7 mouse cellular contexts compared by ENCODE assay signal in the genomic region with DNA sequence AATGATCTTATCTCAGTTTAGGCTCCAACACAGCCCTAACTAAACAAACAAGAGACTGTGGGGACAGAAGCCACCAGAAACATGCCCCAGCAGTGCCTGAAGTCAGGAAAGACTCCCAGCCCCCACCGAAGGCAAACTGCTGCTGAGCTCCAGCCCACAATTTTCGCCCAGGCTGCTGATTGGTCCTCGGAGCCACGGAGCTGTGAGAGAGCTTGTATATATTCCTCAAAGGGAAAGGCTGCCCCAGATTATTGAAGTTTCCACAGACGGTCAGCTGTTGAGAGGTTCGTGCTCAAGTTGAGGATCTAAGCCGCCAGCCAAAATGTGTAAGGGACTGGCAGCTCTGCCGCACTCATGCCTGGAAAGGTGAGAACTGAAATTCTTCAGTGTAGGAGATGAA. TPM values are rescaled to one million over a fixed set of nuclear protein-coding genes. Genes with fewer than 3 reads are reported as not detected.
DNase-seq lines count a peak whose midpoint lies in the region; ATAC-seq lines count a peak whose summit lies in the region.

Gene Rgs5, plus strand, starts transcription at position 246 of the 400 bp plus-strand sequence.

- H3K36me3 ChIP-seq in stomach, embryonic 16.5 days (ENCODE audit: control insufficient read depth, insufficient read depth, low read length): no peaks in the 10 kb centered on the region

- no peaks in the 10 kb centered on the region for H3K9me3 ChIP-seq in stomach, embryonic 16.5 days (replicated peaks; ENCODE audit: control insufficient read depth, low read length)

- peak within 1 kb of the TSS; percentile 64 for H3K9ac ChIP-seq in stomach, embryonic 16.5 days (ENCODE audit: low read length)

- DNase-seq in embryo, embryonic 11 days: peak; percentile 66
- peak; percentile 13 to 19 for DNase-seq in frontal cortex, postnatal 14 days (ENCODE audit: low spot score in 2 of 2)
- peak; percentile 58 for DNase-seq in heart, postnatal 4 days
- peak in 1 of 2 experiments; percentile 10 for DNase-seq in layer of hippocampus, postnatal 36 days
- DNase-seq in lung, postnatal 14 days: peak; percentile 54
- no peak for DNase-seq in cerebellum, postnatal 25 days

- H3K4me1 ChIP-seq in stomach, embryonic 16.5 days (ENCODE audit: control insufficient read depth, insufficient read depth, low read length): peaks cover 5% of the 10 kb centered on the region; the same call in 1 of the 2 replicates

- peak; percentile 72; the same call in 1 of the 2 replicates for ATAC-seq in stomach, embryonic 16.5 days (ENCODE audit: insufficient read depth, low FRiP score)

- 6% methylated on average over 8 of the region's 8 CpGs for WGBS in stomach, embryonic 16.5 days

- peak within 1 kb of the TSS; percentile 45 for H3K4me3 ChIP-seq in stomach, embryonic 16.5 days (replicated peaks; ENCODE audit: low read length)

- no peaks in the 10 kb centered on the region for H3K27me3 ChIP-seq in stomach, embryonic 16.5 days (ENCODE audit: control insufficient read depth, insufficient read depth, low read length)

- peak within 1 kb of the TSS; percentile 51 for H3K4me2 ChIP-seq in stomach, embryonic 16.5 days (ENCODE audit: low read depth, low read length)

- H3K27ac ChIP-seq in stomach, embryonic 16.5 days (ENCODE audit: low read length): no peak within 1 kb of the TSS

RNA-seq across cellular contexts. Expression of gene Rgs5, which starts in this region (rescaled TPM):
- total RNA-seq in heart, postnatal 4 days (2021): 100 to 1,000 TPM; 179 to 211 TPM
- total RNA-seq in layer of hippocampus, postnatal 36 days (2021): 10 to 100 TPM; 48.0 to 52.8 TPM
- 18.2 and 21.7 TPM in 2 replicates for polyA plus RNA-seq in stomach, embryonic 16.5 days (2015; fragmentation: Nextera tagmentation; extraction: Ambion mirVana)

Comparison
In these comparisons a context has a peak if more than half of its experiments do, and no peak if none do; other contexts are left out.
1. DNase-seq: peak in embryo, embryonic 11 days (single experiment), frontal cortex, postnatal 14 days (2 of 2), heart, postnatal 4 days (single experiment) and lung, postnatal 14 days (single experiment); none in cerebellum, postnatal 25 days (0 of 2).